Mouse (Mus musculus) hindbrain, embryonic 12.5 days (tissue): ENCODE data around the gene Nfe2. TPM values are rescaled to one million over a fixed set of nuclear protein-coding genes. Genes with fewer than 3 reads are reported as not detected.
A peak's percentile ranks its signal among the peaks of the same experiment; 100 is the strongest.
"Not testable (repeated sequence)": the region's sequence is repeated elsewhere in the genome, so short reads cannot be mapped to it uniquely, and the experiment has no call there.

Experiments
- ATAC-seq: fragments of 200-750 bp; cut with Nextera tagmentation; 2 replicates; pipeline ENCODE4 v1.8.0; 2017; ENCODE audit warnings: moderate TSS enrichment; ENCODE audit not compliant: low FRiP score
- H3K27ac ChIP-seq: fragments of 300-500 bp; sonication (generic); 2 replicates; pipeline ENCODE4 v1.5.1; 2016; ENCODE audit warnings: mild to moderate bottlenecking
- H3K27me3 ChIP-seq: fragments of 300-500 bp; sonication (generic); 2 replicates; pipeline ENCODE4 v1.6.1; 2016; ENCODE audit warnings: mild to moderate bottlenecking
- H3K36me3 ChIP-seq: fragments of 300-500 bp; sonication (generic); 2 replicates; pipeline ENCODE4 v1.6.1; 2016; ENCODE audit warnings: mild to moderate bottlenecking
- H3K4me1 ChIP-seq: fragments of 300-500 bp; sonication (generic); 2 replicates; pipeline ENCODE4 v1.6.1; 2016
- H3K4me2 ChIP-seq: fragments of 300-500 bp; sonication (generic); replicated peaks from 2 replicates; pipeline ENCODE4 v1.6.1; 2016; ENCODE audit warnings: mild to moderate bottlenecking
- H3K4me3 ChIP-seq: fragments of 300-500 bp; sonication (generic); 2 replicates; pipeline ENCODE4 v1.5.1; 2016; ENCODE audit warnings: mild to moderate bottlenecking
- H3K9ac ChIP-seq: fragments of 300-500 bp; sonication (generic); 2 replicates; pipeline ENCODE4 v1.6.1; 2016; ENCODE audit warnings: mild to moderate bottlenecking, moderate library complexity
- H3K9me3 ChIP-seq: fragments of 300-500 bp; sonication (generic); replicated peaks from 2 replicates; pipeline ENCODE4 v1.6.1; 2016; ENCODE audit warnings: mild to moderate bottlenecking
- WGBS: fragments of 180-500 bp; shearing (Covaris S2); methylation state at CpG from one replicate; pipeline ENCODE4 v1.1.7; 2016; 5-methylcytosine and 5-hydroxymethylcytosine counted together
- polyA plus RNA-seq: library from polyadenylated mRNA; unstranded; fragments of >200 nt; fragmentation: Nextera tagmentation; extraction: Ambion mirVana; gene quantifications from 2 replicates; pipeline ENCODE4 v1.2.1, GENCODE M21; 2016

Nfe2 gene
- polyA plus RNA-seq, 1 experiment from 2014 or later: 5.4 TPM

GRCm38 (mm10) chr15:103247078-103247781, 11.0 kb downstream of the Nfe2 start:
- WGBS: 91% methylated on average over 9 of the region's 9 CpGs
- Histone ChIP-seq H3K4me3 (no peak overlapping the region), H3K9me3 (no peaks in the 10 kb centered on the region), H3K4me2 (no peak overlapping the region), H3K36me3 (peaks cover 63% of the 10 kb centered on the region), H3K9ac (no peak overlapping the region), H3K27me3 (no peaks in the 10 kb centered on the region), H3K4me1 (peaks cover 23% of the 10 kb centered on the region), H3K27ac (no peak overlapping the region)
- no peak for ATAC-seq

GRCm38 (mm10) chr15:103245616-103246015, 12.6 kb downstream of the Nfe2 start:
- no peak overlapping the region for H3K9ac ChIP-seq
- no peaks in the 10 kb centered on the region for H3K27me3 ChIP-seq
- H3K4me2 ChIP-seq: no peak overlapping the region
- H3K27ac ChIP-seq: no peak overlapping the region
- WGBS: 87% methylated on average over 6 of the region's 6 CpGs
- H3K9me3 ChIP-seq: no peaks in the 10 kb centered on the region
- peaks cover 30% of the 10 kb centered on the region for H3K4me1 ChIP-seq
- no peak for ATAC-seq
- H3K4me3 ChIP-seq: no peak overlapping the region
- peaks cover 74% of the 10 kb centered on the region for H3K36me3 ChIP-seq

GRCm38 (mm10) chr15:103242885-103243284, 15.3 kb downstream of the Nfe2 start:
- H3K4me2 ChIP-seq: peak overlapping the region; percentile 86
- WGBS: 73% methylated on average over 8 of the region's 8 CpGs
- H3K27ac ChIP-seq: no peak overlapping the region
- H3K27me3 ChIP-seq: no peaks in the 10 kb centered on the region
- H3K36me3 ChIP-seq: peaks cover 58% of the 10 kb centered on the region
- H3K4me3 ChIP-seq: peak overlapping the region; percentile 66
- no peak for ATAC-seq
- H3K9me3 ChIP-seq: no peaks in the 10 kb centered on the region
- peaks cover 40% of the 10 kb centered on the region for H3K4me1 ChIP-seq
- H3K9ac ChIP-seq: peak overlapping the region; percentile 78

- not testable (repeated sequence) for ATAC-seq, H3K9me3 ChIP-seq, H3K27me3 ChIP-seq
- peaks cover 40% of the 10 kb centered on the region for H3K4me1 ChIP-seq
- H3K4me2 ChIP-seq: peak overlapping the region; percentile 86
- peak overlapping the region; percentile 78 for H3K9ac ChIP-seq
- peaks cover 43% of the 10 kb centered on the region for H3K36me3 ChIP-seq
- 17% methylated on average over 12 of the region's 12 CpGs for WGBS
- H3K4me3 ChIP-seq: peak overlapping the region; percentile 66
- H3K27ac ChIP-seq: peak overlapping the region; percentile 89
Measured at GRCm38 (mm10) chr15:103241071-103242018, 16.9 kb downstream of the Nfe2 start.

GRCm38 (mm10) chr15:103240160-103241028, 17.8 kb downstream of the Nfe2 start, which contains the start of gene Hnrnpa1:
Gene Hnrnpa1 (plus strand): TSS chr15:103240432.
- WGBS: under 1% methylated on average over 47 of the region's 47 CpGs
- Histone ChIP-seq H3K4me1 (peaks cover 37% of the 10 kb centered on the region), H3K27me3 (no peaks in the 10 kb centered on the region), H3K9ac (peak within 1 kb of the TSS; percentile 78), H3K36me3 (peaks cover 35% of the 10 kb centered on the region), H3K4me3 (peak within 1 kb of the TSS; percentile 66), H3K9me3 (no peaks in the 10 kb centered on the region), H3K27ac (peak within 1 kb of the TSS; percentile 89), H3K4me2 (peak within 1 kb of the TSS; percentile 86)
- ATAC-seq: peak; percentile 92

- peak within 1 kb of the TSS; percentile 78 for H3K9ac ChIP-seq
- H3K4me3 ChIP-seq: peak within 1 kb of the TSS; percentile 66
- peak within 1 kb of the TSS; percentile 86 for H3K4me2 ChIP-seq
- ATAC-seq: peak; percentile 96
- H3K27ac ChIP-seq: peak within 1 kb of the TSS; percentile 89
- H3K4me1 ChIP-seq: peaks cover 35% of the 10 kb centered on the region
- no peaks in the 10 kb centered on the region for H3K9me3 ChIP-seq
- no peaks in the 10 kb centered on the region for H3K27me3 ChIP-seq
- peaks cover 33% of the 10 kb centered on the region for H3K36me3 ChIP-seq
- under 1% methylated on average over 39 of the region's 39 CpGs for WGBS
Measured at GRCm38 (mm10) chr15:103239685-103240159, 18.5 kb downstream of the Nfe2 start, which contains the start of gene Cbx5. Gene Cbx5 (minus strand): TSS chr15:103239816.

GRCm38 (mm10) chr15:103239130-103239684, 19.0 kb downstream of the Nfe2 start:
- H3K9ac ChIP-seq: peak overlapping the region; percentile 78
- peaks cover 35% of the 10 kb centered on the region for H3K4me1 ChIP-seq
- 0% methylated on average over 26 of the region's 26 CpGs for WGBS
- H3K27ac ChIP-seq: peak overlapping the region; percentile 89
- peaks cover 34% of the 10 kb centered on the region for H3K36me3 ChIP-seq
- ATAC-seq: peak; percentile 91
- peak overlapping the region; percentile 66 for H3K4me3 ChIP-seq
- H3K9me3 ChIP-seq: no peaks in the 10 kb centered on the region
- no peaks in the 10 kb centered on the region for H3K27me3 ChIP-seq
- peak overlapping the region; percentile 62 for H3K4me2 ChIP-seq

- WGBS: 94% methylated on average over 7 of the region's 7 CpGs
- no peaks in the 10 kb centered on the region for H3K9me3 ChIP-seq
- H3K27me3 ChIP-seq: no peaks in the 10 kb centered on the region
- no peak overlapping the region for H3K27ac ChIP-seq
- no peak overlapping the region for H3K4me3 ChIP-seq
- ATAC-seq: no peak
- H3K4me2 ChIP-seq: no peak overlapping the region
- peaks cover 18% of the 10 kb centered on the region for H3K4me1 ChIP-seq
- no peak overlapping the region for H3K9ac ChIP-seq
- peaks cover 16% of the 10 kb centered on the region for H3K36me3 ChIP-seq
Measured at GRCm38 (mm10) chr15:103237295-103237694, 20.9 kb downstream of the Nfe2 start.

- Histone ChIP-seq H3K27ac (no peak overlapping the region), H3K4me2 (no peak overlapping the region), H3K9me3 (no peaks in the 10 kb centered on the region), H3K9ac (no peak overlapping the region), H3K27me3 (no peaks in the 10 kb centered on the region), H3K4me3 (no peak overlapping the region), H3K4me1 (peaks cover 2% of the 10 kb centered on the region; the same call in 1 of the 2 replicates), H3K36me3 (peaks cover 4% of the 10 kb centered on the region; the same call in 1 of the 2 replicates)
- ATAC-seq: no peak
- WGBS: 92% methylated on average over 2 of the region's 2 CpGs
Measured at GRCm38 (mm10) chr15:103233119-103233518, 25.1 kb downstream of the Nfe2 start.

- Histone ChIP-seq H3K27me3 (no peaks in the 10 kb centered on the region), H3K9me3 (no peaks in the 10 kb centered on the region), H3K4me3 (no peak overlapping the region), H3K4me2 (no peak overlapping the region), H3K4me1 (no peaks in the 10 kb centered on the region; the same call in 1 of the 2 replicates), H3K27ac (no peak overlapping the region), H3K36me3 (no peaks in the 10 kb centered on the region), H3K9ac (no peak overlapping the region)
- 79% methylated on average over 2 of the region's 2 CpGs for WGBS
- no peak for ATAC-seq
Measured at GRCm38 (mm10) chr15:103228904-103229303, 29.3 kb downstream of the Nfe2 start.

GRCm38 (mm10) chr15:103227572-103227971, 30.6 kb downstream of the Nfe2 start:
- Histone ChIP-seq H3K36me3 (no peaks in the 10 kb centered on the region), H3K4me2 (no peak overlapping the region), H3K27me3 (no peaks in the 10 kb centered on the region), H3K9me3 (no peaks in the 10 kb centered on the region), H3K27ac (no peak overlapping the region), H3K4me3 (no peak overlapping the region), H3K4me1 (no peaks in the 10 kb centered on the region; the same call in 1 of the 2 replicates), H3K9ac (no peak overlapping the region)
- no peak for ATAC-seq
- WGBS: 79% methylated on average over 2 of the region's 2 CpGs
